Mouse (Mus musculus) brain, embryonic 14.5 days (tissue): ENCODE measurements around the gene Tnnt1.

Experiments used
- CTCF ChIP-seq: fragments of 200-500 bp; IDR thresholded peaks from 2 replicates; pipeline ENCODE4 v1.5.1; 2012; ENCODE audit warnings: inconsistent platforms, mild to moderate bottlenecking, moderate library complexity, borderline replicate concordance; ENCODE audit not compliant: insufficient read depth, insufficient read length; ENCODE audit errors: extremely low read depth
- POLR2A ChIP-seq: fragments of 200-500 bp; IDR thresholded peaks from 2 replicates; pipeline ENCODE4 v1.6.1; 2012; ENCODE audit warnings: mild to moderate bottlenecking, inconsistent platforms, borderline replicate concordance; ENCODE audit not compliant: poor library complexity, insufficient read depth, insufficient read length, severe bottlenecking; ENCODE audit errors: extremely low read depth

DNA sequence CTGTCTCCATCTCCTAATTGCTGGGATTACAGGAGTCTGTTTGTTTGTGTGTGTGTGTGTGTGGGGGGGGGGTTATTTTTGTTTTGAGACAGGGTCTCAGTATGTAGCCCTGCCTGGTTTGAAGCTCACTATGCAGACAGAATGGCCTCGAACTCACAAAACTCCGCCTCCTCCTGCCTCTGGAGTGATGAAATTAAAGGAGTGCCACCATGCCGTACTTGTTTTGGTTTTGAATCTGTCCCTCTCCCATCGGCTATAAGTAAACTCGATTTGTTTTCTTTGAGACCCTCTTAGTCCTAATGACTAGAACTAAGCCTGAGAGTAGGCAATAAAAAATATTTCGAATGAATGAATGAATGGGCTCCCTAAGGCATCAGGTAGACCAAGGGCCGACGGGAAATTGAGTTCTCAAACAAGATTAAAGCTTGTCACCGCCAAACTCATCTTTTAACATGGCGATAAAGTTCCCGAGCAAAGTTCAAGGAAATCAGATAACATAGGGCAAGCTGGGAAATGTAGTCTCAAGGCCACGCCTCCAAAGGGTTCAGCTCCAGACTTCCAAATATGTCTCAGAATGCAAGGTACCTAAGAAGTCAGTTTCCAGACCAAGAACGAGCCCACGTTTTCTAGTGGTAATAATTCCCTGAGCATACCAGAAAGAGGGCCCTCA lies 13.6 kb downstream of the Tnnt1 start:
- TF ChIP-seq POLR2A (no peak), CTCF (no peak)
